Mouse (Mus musculus) kidney, adult 8-10 months (tissue): ENCODE data around the gene Armcx3.
"Not testable (repeated sequence)": the region's sequence is repeated elsewhere in the genome, so short reads cannot be mapped to it uniquely, and the experiment has no call there.

Experiments
- DNase-seq, 2 experiments: peaks; one replicate each; pipeline ENCODE4 v3.0.0; 2022

Armcx3 gene

GRCm38 (mm10) chrX:134756434-134757292 lies at the start of gene Armcx3:
TSS of gene Armcx3 (plus strand) at chrX:134756595.
- peak; percentile 31 to 45 for DNase-seq

GRCm38 (mm10) chrX:134716863-134717262 lies 39.5 kb upstream of the Armcx3 start:
- DNase-seq: no peak

- DNase-seq: peak; percentile 13 to 18
These were observed 38.6 kb upstream of the Armcx3 start, which contains the start of gene Armcx1 for GRCm38 (mm10) chrX:134717752-134718308. TSS of gene Armcx1 (plus strand) at chrX:134717963.

- DNase-seq: peak; percentile 5 to 22
These were observed 37.9 kb upstream of the Armcx3 start for GRCm38 (mm10) chrX:134718524-134718923.

- not testable (repeated sequence) for DNase-seq
These were observed 32.6 kb upstream of the Armcx3 start for GRCm38 (mm10) chrX:134723762-134724161.

GRCm38 (mm10) chrX:134729778-134730177 lies 26.6 kb upstream of the Armcx3 start:
- no peak for DNase-seq

GRCm38 (mm10) chrX:134737796-134738195 lies 18.6 kb upstream of the Armcx3 start:
- no peak for DNase-seq

GRCm38 (mm10) chrX:134739160-134739559 lies 17.2 kb upstream of the Armcx3 start:
- DNase-seq: no peak

- DNase-seq: no peak
These were observed 14.5 kb upstream of the Armcx3 start for GRCm38 (mm10) chrX:134741862-134742261.

- DNase-seq: peak in 1 of 2 experiments; percentile 15
These were observed 9.9 kb upstream of the Armcx3 start for GRCm38 (mm10) chrX:134746459-134746858.

- DNase-seq: peak; percentile 37 to 48
These were observed 5.4 kb upstream of the Armcx3 start, which contains the start of gene Armcx6 for GRCm38 (mm10) chrX:134750764-134751592. TSS of gene Armcx6 (minus strand) at chrX:134751417.

- DNase-seq: no peak
These were observed 4.5 kb upstream of the Armcx3 start for GRCm38 (mm10) chrX:134751910-134752309.

- no peak for DNase-seq
These were observed 3.8 kb upstream of the Armcx3 start for GRCm38 (mm10) chrX:134752584-134752983.

GRCm38 (mm10) chrX:134757293-134757995 lies 1.0 kb downstream of the Armcx3 start:
- DNase-seq: no peak

GRCm38 (mm10) chrX:134763428-134764198 lies 7.2 kb downstream of the Armcx3 start:
- DNase-seq: not testable (repeated sequence)

GRCm38 (mm10) chrX:134787728-134788127 lies 31.3 kb downstream of the Armcx3 start:
- no peak for DNase-seq

GRCm38 (mm10) chrX:134807833-134808754 lies 51.7 kb downstream of the Armcx3 start:
- no peak for DNase-seq

GRCm38 (mm10) chrX:134808755-134809224 lies 52.4 kb downstream of the Armcx3 start, which contains the start of gene Armcx2:
TSS of gene Armcx2 (minus strand) at chrX:134809221.
- DNase-seq: peak; percentile 9 to 16
